Mouse (Mus musculus): ENCODE measurements around the gene Disp3. TPM values are rescaled to one million over a fixed set of nuclear protein-coding genes. Genes with fewer than 3 reads are reported as not detected.

Disp3 gene
- polyA plus RNA-seq, 1 experiment from 2014 or later: 0.28 TPM

DNA sequence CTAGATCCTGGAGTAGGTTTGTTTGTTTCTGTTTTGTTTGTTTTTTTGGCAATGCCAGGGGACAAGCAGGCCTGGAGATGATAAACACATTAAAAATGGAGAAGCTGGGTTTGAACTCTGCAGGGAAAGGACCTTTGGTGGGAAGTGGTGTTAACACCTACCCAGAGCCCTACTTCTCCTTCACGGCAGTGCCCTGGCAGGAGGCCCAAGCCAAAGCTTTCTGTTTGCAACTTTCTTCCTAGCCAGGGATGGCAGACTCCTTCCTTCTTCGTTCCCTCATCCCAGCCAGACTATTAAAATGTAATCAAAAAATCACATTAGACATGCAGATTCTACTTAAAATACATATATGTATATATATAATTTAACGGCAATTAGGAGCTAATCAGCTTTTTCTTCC is 13.1 kb downstream of the Disp3 start:
- 50% methylated on average over 3 of the region's 3 CpGs for WGBS
- Histone ChIP-seq H3K9ac (ENCODE audit: low read depth, low read length) (no peak overlapping the region), H3K27ac (ENCODE audit: low read length) (no peak overlapping the region), H3K4me2 (ENCODE audit: low read depth, low read length) (no peak overlapping the region), H3K4me3 (ENCODE audit: low read length) (no peak overlapping the region), H3K36me3 (ENCODE audit: control insufficient read depth, insufficient read depth, low read length) (no peaks in the 10 kb centered on the region), H3K4me1 (ENCODE audit: control insufficient read depth, insufficient read depth, low read length) (no peaks in the 10 kb centered on the region), H3K27me3 (replicated peaks; ENCODE audit: control insufficient read depth, insufficient read depth, low read length) (peaks cover 32% of the 10 kb centered on the region), H3K9me3 (ENCODE audit: control insufficient read depth, low read length) (no peaks in the 10 kb centered on the region)
- no peak for ATAC-seq

- Histone ChIP-seq H3K27ac (ENCODE audit: low read length) (no peak overlapping the region), H3K9me3 (ENCODE audit: control insufficient read depth, low read length) (no peaks in the 10 kb centered on the region), H3K36me3 (ENCODE audit: control insufficient read depth, insufficient read depth, low read length) (no peaks in the 10 kb centered on the region), H3K4me2 (ENCODE audit: low read depth, low read length) (no peak overlapping the region), H3K9ac (ENCODE audit: low read depth, low read length) (no peak overlapping the region), H3K4me1 (ENCODE audit: control insufficient read depth, insufficient read depth, low read length) (no peaks in the 10 kb centered on the region), H3K4me3 (ENCODE audit: low read length) (no peak overlapping the region), H3K27me3 (replicated peaks; ENCODE audit: control insufficient read depth, insufficient read depth, low read length) (peaks cover 32% of the 10 kb centered on the region)
- ATAC-seq: no peak
- WGBS: 16% methylated on average over 2 of the region's 2 CpGs
These were observed 14.5 kb downstream of the Disp3 start for GRCm38 (mm10) chr4:148273229-148273628.

DNA sequence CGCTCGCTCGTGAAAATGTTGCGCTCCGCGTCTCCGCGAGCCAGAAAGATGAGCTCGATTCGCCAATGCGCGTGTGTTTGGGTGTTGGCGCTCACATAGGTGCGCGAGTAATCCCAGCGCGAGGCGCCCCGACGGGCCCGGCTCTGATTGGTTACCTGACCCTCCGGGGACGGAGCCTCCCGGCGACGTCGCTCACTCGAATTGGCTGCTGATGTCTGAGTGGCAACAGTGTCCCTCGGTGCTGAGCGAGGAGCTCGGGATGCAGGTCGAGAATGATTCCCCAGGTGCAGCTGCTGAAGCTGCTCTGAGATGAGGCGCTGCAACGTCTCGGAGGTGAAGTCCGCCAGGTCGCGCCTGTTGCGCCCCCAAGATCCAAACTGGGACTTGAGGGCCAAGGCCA is 16.1 kb downstream of the Disp3 start:
- Histone ChIP-seq H3K36me3 (ENCODE audit: control insufficient read depth, insufficient read depth, low read length) (no peaks in the 10 kb centered on the region), H3K4me1 (ENCODE audit: control insufficient read depth, insufficient read depth, low read length) (no peaks in the 10 kb centered on the region), H3K9ac (ENCODE audit: low read depth, low read length) (no peak overlapping the region), H3K27me3 (replicated peaks; ENCODE audit: control insufficient read depth, insufficient read depth, low read length) (peaks cover 32% of the 10 kb centered on the region), H3K27ac (ENCODE audit: low read length) (no peak overlapping the region), H3K4me3 (ENCODE audit: low read length) (no peak overlapping the region), H3K4me2 (ENCODE audit: low read depth, low read length) (no peak overlapping the region), H3K9me3 (ENCODE audit: control insufficient read depth, low read length) (no peaks in the 10 kb centered on the region)
- no peak for ATAC-seq
- 6% methylated on average over 39 of the region's 39 CpGs for WGBS

DNA sequence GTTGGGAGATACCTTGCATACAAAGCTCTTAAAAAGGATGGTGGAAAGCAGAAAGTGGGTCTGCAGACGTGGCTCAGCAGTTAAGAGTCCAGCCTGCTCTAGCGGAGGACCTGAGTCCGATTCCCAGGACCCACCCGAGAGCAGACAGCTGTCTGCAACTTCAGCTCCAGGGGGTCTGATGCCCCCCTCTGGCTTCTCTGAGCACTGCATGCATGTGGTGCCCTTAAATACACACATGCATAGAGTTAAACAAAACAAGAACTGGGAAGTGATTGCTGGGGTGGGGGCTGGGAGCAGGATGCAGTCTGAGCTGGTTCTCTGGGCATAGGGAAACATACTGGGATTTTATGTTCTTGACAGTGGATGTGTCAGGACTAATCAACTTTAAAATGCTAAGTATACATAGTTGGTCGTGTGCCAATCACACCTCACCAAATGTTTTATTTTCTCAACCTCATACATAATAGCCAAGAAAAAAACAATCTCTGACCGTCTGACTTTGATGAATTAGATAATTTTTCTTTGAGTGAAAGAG is 20.7 kb downstream of the Disp3 start:
- H3K4me2 ChIP-seq (ENCODE audit: low read depth, low read length): no peak overlapping the region
- H3K4me3 ChIP-seq (ENCODE audit: low read length): no peak overlapping the region
- no peak for ATAC-seq
- no peaks in the 10 kb centered on the region for H3K36me3 ChIP-seq (ENCODE audit: control insufficient read depth, insufficient read depth, low read length)
- H3K9ac ChIP-seq (ENCODE audit: low read depth, low read length): no peak overlapping the region
- no peaks in the 10 kb centered on the region for H3K4me1 ChIP-seq (ENCODE audit: control insufficient read depth, insufficient read depth, low read length)
- H3K27ac ChIP-seq (ENCODE audit: low read length): no peak overlapping the region
- no peaks in the 10 kb centered on the region for H3K9me3 ChIP-seq (ENCODE audit: control insufficient read depth, low read length)
- 85% methylated on average over 6 of the region's 6 CpGs for WGBS
- peaks cover 19% of the 10 kb centered on the region for H3K27me3 ChIP-seq (replicated peaks; ENCODE audit: control insufficient read depth, insufficient read depth, low read length)

- Histone ChIP-seq H3K4me3 (ENCODE audit: low read length) (no peak overlapping the region), H3K27ac (ENCODE audit: low read length) (no peak overlapping the region), H3K9ac (ENCODE audit: low read depth, low read length) (no peak overlapping the region), H3K9me3 (ENCODE audit: control insufficient read depth, low read length) (no peaks in the 10 kb centered on the region), H3K36me3 (ENCODE audit: control insufficient read depth, insufficient read depth, low read length) (no peaks in the 10 kb centered on the region), H3K27me3 (replicated peaks; ENCODE audit: control insufficient read depth, insufficient read depth, low read length) (no peaks in the 10 kb centered on the region), H3K4me1 (ENCODE audit: control insufficient read depth, insufficient read depth, low read length) (no peaks in the 10 kb centered on the region), H3K4me2 (ENCODE audit: low read depth, low read length) (no peak overlapping the region)
- ATAC-seq: no peak
- 91% methylated on average over 4 of the region's 4 CpGs for WGBS
These were observed 27.8 kb downstream of the Disp3 start for GRCm38 (mm10) chr4:148259941-148260340.

GRCm38 (mm10) chr4:148249341-148249740 is 38.4 kb downstream of the Disp3 start:
- H3K4me2 ChIP-seq (ENCODE audit: low read depth, low read length): no peak overlapping the region
- WGBS: 43% methylated on average over 10 of the region's 10 CpGs
- no peak overlapping the region for H3K27ac ChIP-seq (ENCODE audit: low read length)
- no peak overlapping the region for H3K4me3 ChIP-seq (ENCODE audit: low read length)
- H3K4me1 ChIP-seq (ENCODE audit: control insufficient read depth, insufficient read depth, low read length): no peaks in the 10 kb centered on the region
- no peaks in the 10 kb centered on the region for H3K36me3 ChIP-seq (ENCODE audit: control insufficient read depth, insufficient read depth, low read length)
- ATAC-seq: no peak
- H3K9ac ChIP-seq (ENCODE audit: low read depth, low read length): no peak overlapping the region
- H3K9me3 ChIP-seq (ENCODE audit: control insufficient read depth, low read length): no peaks in the 10 kb centered on the region
- no peaks in the 10 kb centered on the region for H3K27me3 ChIP-seq (replicated peaks; ENCODE audit: control insufficient read depth, insufficient read depth, low read length)

- H3K36me3 ChIP-seq (ENCODE audit: control insufficient read depth, insufficient read depth, low read length): no peaks in the 10 kb centered on the region
- H3K4me2 ChIP-seq (ENCODE audit: low read depth, low read length): no peak overlapping the region
- no peaks in the 10 kb centered on the region for H3K9me3 ChIP-seq (ENCODE audit: control insufficient read depth, low read length)
- no peak overlapping the region for H3K4me3 ChIP-seq (ENCODE audit: low read length)
- no peak overlapping the region for H3K9ac ChIP-seq (ENCODE audit: low read depth, low read length)
- H3K4me1 ChIP-seq (ENCODE audit: control insufficient read depth, insufficient read depth, low read length): no peaks in the 10 kb centered on the region
- no peaks in the 10 kb centered on the region for H3K27me3 ChIP-seq (replicated peaks; ENCODE audit: control insufficient read depth, insufficient read depth, low read length)
- no peak for ATAC-seq
- no peak overlapping the region for H3K27ac ChIP-seq (ENCODE audit: low read length)
- 79% methylated on average over 9 of the region's 9 CpGs for WGBS
These were observed 47.4 kb downstream of the Disp3 start for GRCm38 (mm10) chr4:148240387-148240786.

DNA sequence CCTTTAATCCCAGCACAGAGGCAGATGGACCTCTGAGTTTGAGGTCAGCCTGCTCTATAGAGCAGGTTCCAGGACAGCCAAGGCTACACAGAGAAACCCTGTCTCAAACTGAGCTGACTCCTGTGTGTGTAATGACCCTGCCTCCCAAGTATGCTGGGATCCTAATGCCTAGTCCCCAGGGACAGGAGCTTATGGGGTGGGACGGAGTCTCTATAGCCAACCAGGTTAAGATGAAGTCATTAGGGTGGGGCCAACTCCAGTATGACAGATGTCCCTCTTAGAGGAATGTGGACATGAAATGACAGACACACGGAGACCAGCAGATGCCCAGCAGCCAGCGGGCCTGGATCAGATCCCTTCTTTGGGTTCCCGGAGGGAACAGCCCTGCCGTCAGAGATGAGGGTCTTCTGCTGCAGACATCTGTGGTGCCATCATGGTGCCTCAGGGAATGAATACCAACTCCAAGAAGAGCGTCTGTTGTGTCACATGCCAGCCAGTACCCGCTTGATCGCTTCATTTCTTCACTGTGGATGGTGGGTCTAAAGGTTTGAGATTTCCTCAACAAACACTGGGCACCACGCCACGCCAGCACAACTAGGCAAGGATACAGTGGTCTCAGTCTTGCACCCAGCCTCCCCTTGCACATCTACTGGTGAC is 48.2 kb downstream of the Disp3 start:
- no peak overlapping the region for H3K4me3 ChIP-seq (ENCODE audit: low read length)
- no peak overlapping the region for H3K4me2 ChIP-seq (ENCODE audit: low read depth, low read length)

GRCm38 (mm10) chr4:148238919-148239318 is 48.8 kb downstream of the Disp3 start:
- ATAC-seq: no peak
- Histone ChIP-seq H3K4me2 (ENCODE audit: low read depth, low read length) (no peak overlapping the region), H3K4me3 (ENCODE audit: low read length) (no peak overlapping the region), H3K4me1 (ENCODE audit: control insufficient read depth, insufficient read depth, low read length) (no peaks in the 10 kb centered on the region), H3K36me3 (ENCODE audit: control insufficient read depth, insufficient read depth, low read length) (no peaks in the 10 kb centered on the region), H3K9ac (ENCODE audit: low read depth, low read length) (no peak overlapping the region), H3K9me3 (ENCODE audit: control insufficient read depth, low read length) (no peaks in the 10 kb centered on the region), H3K27ac (ENCODE audit: low read length) (no peak overlapping the region), H3K27me3 (replicated peaks; ENCODE audit: control insufficient read depth, insufficient read depth, low read length) (no peaks in the 10 kb centered on the region)
- WGBS: 64% methylated on average over 6 of the region's 6 CpGs

More for the DNA sequence above, 48.2 kb downstream of the Disp3 start:
- Histone ChIP-seq H3K9ac (ENCODE audit: low read depth, low read length) (no peak overlapping the region), H3K27ac (ENCODE audit: low read length) (no peak overlapping the region), H3K4me1 (ENCODE audit: control insufficient read depth, insufficient read depth, low read length) (no peaks in the 10 kb centered on the region), H3K36me3 (ENCODE audit: control insufficient read depth, insufficient read depth, low read length) (no peaks in the 10 kb centered on the region), H3K9me3 (ENCODE audit: control insufficient read depth, low read length) (no peaks in the 10 kb centered on the region), H3K27me3 (replicated peaks; ENCODE audit: control insufficient read depth, insufficient read depth, low read length) (no peaks in the 10 kb centered on the region)
- no peak for ATAC-seq
- 88% methylated on average over 10 of the region's 10 CpGs for WGBS

- Histone ChIP-seq H3K27ac (ENCODE audit: low read length) (no peak overlapping the region), H3K9me3 (ENCODE audit: control insufficient read depth, low read length) (no peaks in the 10 kb centered on the region), H3K4me2 (ENCODE audit: low read depth, low read length) (no peak overlapping the region), H3K27me3 (replicated peaks; ENCODE audit: control insufficient read depth, insufficient read depth, low read length) (no peaks in the 10 kb centered on the region), H3K4me3 (ENCODE audit: low read length) (no peak overlapping the region), H3K4me1 (ENCODE audit: control insufficient read depth, insufficient read depth, low read length) (no peaks in the 10 kb centered on the region), H3K9ac (ENCODE audit: low read depth, low read length) (no peak overlapping the region), H3K36me3 (ENCODE audit: control insufficient read depth, insufficient read depth, low read length) (no peaks in the 10 kb centered on the region)
- WGBS: 59% methylated on average over 9 of the region's 9 CpGs
- ATAC-seq: no peak
These were observed 49.5 kb downstream of the Disp3 start for GRCm38 (mm10) chr4:148238218-148238617.
